Mouse (Mus musculus) ES-E14 (cell line): ENCODE results near the gene Arap1. TPM values are rescaled to one million over a fixed set of nuclear protein-coding genes. Genes with fewer than 3 reads are reported as not detected.

Experiments
- DNase-seq: peaks from one replicate; pipeline ENCODE4 v3.0.0-alpha.2; 2013; ENCODE audit warnings: low read depth, low spot score
- H3K27ac ChIP-seq: 2 replicates; pipeline ENCODE4 v1.5.1; 2012; ENCODE audit warnings: low read depth, mild to moderate bottlenecking, low read length, moderate library complexity, mixed read lengths; ENCODE audit not compliant: poor library complexity, insufficient read depth, severe bottlenecking
- H3K36me3 ChIP-seq: 2 replicates; pipeline ENCODE4 v1.6.1; 2012; ENCODE audit warnings: mild to moderate bottlenecking, low read length, moderate library complexity, mixed read lengths; ENCODE audit not compliant: control insufficient read depth, poor library complexity, insufficient read depth, severe bottlenecking
- H3K4me1 ChIP-seq, 2 experiments: fragments of 150-350 bp in 1 of 2; sonication (generic) in 1 of 2; 2 replicates each; pipeline ENCODE4 v1.6.1; 2012; ENCODE audit warnings: low read length in 2 of 2, mild to moderate bottlenecking in 1 of 2, mixed read lengths in 1 of 2; ENCODE audit not compliant: control insufficient read depth in 2 of 2, insufficient read depth in 2 of 2, poor library complexity in 1 of 2
- H3K4me3 ChIP-seq, 2 experiments: fragments of 150-350 bp in 1 of 2; sonication (generic) in 1 of 2; 2 replicates each; pipeline ENCODE4 v1.5.1; 2012; ENCODE audit warnings: low read length in 2 of 2, low read depth in 1 of 2, mild to moderate bottlenecking in 1 of 2, mixed read lengths in 1 of 2; ENCODE audit not compliant: insufficient read depth in 1 of 2, poor library complexity in 1 of 2, severe bottlenecking in 1 of 2
- H3K9ac ChIP-seq: 2 replicates; pipeline ENCODE4 v1.6.1; 2012; ENCODE audit warnings: low read depth, mild to moderate bottlenecking, low read length, mixed read lengths; ENCODE audit not compliant: poor library complexity, insufficient read depth, severe bottlenecking
- H3K9me3 ChIP-seq: fragments of 150-350 bp; sonication (generic); 2 replicates; pipeline ENCODE4 v1.6.1; 2012; ENCODE audit warnings: low read depth, mild to moderate bottlenecking, low read length; ENCODE audit not compliant: control insufficient read depth, insufficient read depth
- CHD2 ChIP-seq: IDR thresholded peaks from 2 replicates; pipeline ENCODE4 v1.6.1; 2014; ENCODE audit warnings: mild to moderate bottlenecking, low read depth, low read length, inconsistent platforms
- HCFC1 ChIP-seq: IDR thresholded peaks from 2 replicates; pipeline ENCODE4 v1.6.1; 2012; ENCODE audit warnings: low read length, inconsistent platforms, borderline replicate concordance; ENCODE audit not compliant: insufficient read depth
- MAFK ChIP-seq: IDR thresholded peaks from 2 replicates; pipeline ENCODE4 v1.6.1; 2014; ENCODE audit warnings: mild to moderate bottlenecking, low read depth, low read length, inconsistent platforms; ENCODE audit not compliant: insufficient read depth
- ZC3H11A ChIP-seq: IDR thresholded peaks from 2 replicates; pipeline ENCODE4 v1.6.1; 2012; ENCODE audit warnings: low read depth, mild to moderate bottlenecking, inconsistent platforms, low read length, borderline replicate concordance
- ZNF384 ChIP-seq: IDR thresholded peaks from 2 replicates; pipeline ENCODE4 v1.6.1; 2012; ENCODE audit warnings: low read depth, low read length, inconsistent platforms
- in situ Hi-C, 2 experiments: fragments of 600-800 bp; cut with MboI; formaldehyde crosslinking; loops; one replicate each; pipeline ENCODE4 v1.15.1; 2025; ENCODE audit warnings: low sequenced_read_pairs in 2 of 2, inconsistent platforms in 1 of 2; ENCODE audit not compliant: unreplicated experiment in 2 of 2
- total RNA-seq: library from RNA; depleted of rRNA; stranded (reverse); fragments of 300-350 nt; gene quantifications from 2 replicates; pipeline ENCODE4 v1.2.3, GENCODE M21; 2012; rRNA removed

Gene Arap1
- total RNA-seq, 1 experiment = 32.2 TPM

GRCm38 (mm10) chr7:101459305-101459813 is 111.5 kb downstream of the Arap1 start:
- Histone ChIP-seq H3K9ac (no peak overlapping the region), H3K4me1 (peaks cover 2 to 10% of the 10 kb centered on the region in 2 experiments; a peak in 2 of 4 replicates), H3K9me3 (no peaks in the 10 kb centered on the region), H3K4me3 (no peak overlapping the region), H3K27ac (no peak overlapping the region), H3K36me3 (no peaks in the 10 kb centered on the region)
- no peak for DNase-seq
- no peak for TF ChIP-seq CHD2
- TF ChIP-seq ZNF384 = no peak
- no peak for TF ChIP-seq HCFC1
- no peak for TF ChIP-seq MAFK
- TF ChIP-seq ZC3H11A = no peak
- in situ Hi-C loops = no loop called here

- Histone ChIP-seq H3K36me3 (no peaks in the 10 kb centered on the region), H3K9ac (no peak overlapping the region), H3K4me3 (no peak overlapping the region), H3K27ac (no peak overlapping the region), H3K4me1 (peaks cover 2 to 10% of the 10 kb centered on the region in 2 experiments; a peak in 2 of 4 replicates), H3K9me3 (no peaks in the 10 kb centered on the region)
- in situ Hi-C loops = no loop called here
- no peak for DNase-seq
- no peak for TF ChIP-seq CHD2
- TF ChIP-seq HCFC1 = no peak
- TF ChIP-seq ZNF384 = no peak
- no peak for TF ChIP-seq MAFK
- TF ChIP-seq ZC3H11A = no peak
Observed at GRCm38 (mm10) chr7:101459923-101460607, 112.2 kb downstream of the Arap1 start.

GRCm38 (mm10) chr7:101460608-101460957 is 112.7 kb downstream of the Arap1 start:
- Histone ChIP-seq H3K9me3 (no peaks in the 10 kb centered on the region), H3K36me3 (no peaks in the 10 kb centered on the region), H3K4me1 (peaks cover 2 to 10% of the 10 kb centered on the region in 2 experiments; a peak in 2 of 4 replicates), H3K27ac (no peak overlapping the region), H3K9ac (no peak overlapping the region), H3K4me3 (no peak overlapping the region)
- DNase-seq = no peak
- no peak for TF ChIP-seq ZNF384
- no peak for TF ChIP-seq ZC3H11A
- no peak for TF ChIP-seq HCFC1
- TF ChIP-seq MAFK = no peak
- TF ChIP-seq CHD2 = no peak
- in situ Hi-C loops = no loop called here

- in situ Hi-C loops = no loop called here
- Histone ChIP-seq H3K9ac (no peak overlapping the region), H3K4me1 (peaks cover 2 to 10% of the 10 kb centered on the region in 2 experiments; a peak in 2 of 4 replicates), H3K27ac (no peak overlapping the region), H3K9me3 (no peaks in the 10 kb centered on the region), H3K36me3 (no peaks in the 10 kb centered on the region), H3K4me3 (no peak overlapping the region)
- no peak for DNase-seq
- TF ChIP-seq ZNF384 (no peak), HCFC1 (no peak), ZC3H11A (no peak), CHD2 (no peak), MAFK (no peak)
Observed at GRCm38 (mm10) chr7:101461571-101461970, 113.7 kb downstream of the Arap1 start.

Other genes with a start within 250 kb of the Arap1 start
- 24.2 and 37.7 TPM in 2 replicates for gene Atg16l2, start 45.8 kb upstream of the Arap1 start, total RNA-seq
- gene Stard10, start 31.0 kb upstream of the Arap1 start, total RNA-seq = 15.2 and 15.4 TPM in 2 replicates
- gene Gm45837, start 62.8 kb downstream of the Arap1 start, total RNA-seq = not detected in 2 replicates
- gene Pde2a, start 73.6 kb downstream of the Arap1 start, total RNA-seq = 6.2 and 12.4 TPM in 2 replicates
- not detected in 2 replicates for gene Art2b, start 237.5 kb downstream of the Arap1 start, total RNA-seq